Mouse (Mus musculus) hindbrain, embryonic 12.5 days (tissue): ENCODE measurements at regions not wholly inside any gene's neighbourhood (a gene's known extent, or its start where the extent isn't known, plus 50 kb on each side); places are given as distances from the start of the nearest gene placed in this dataset.

Experiments used
- ATAC-seq: fragments of 200-750 bp; cut with Nextera tagmentation; 2 replicates; pipeline ENCODE4 v1.8.0; 2017; ENCODE audit warnings: moderate TSS enrichment; ENCODE audit not compliant: low FRiP score
- H3K27ac ChIP-seq: fragments of 300-500 bp; sonication (generic); 2 replicates; pipeline ENCODE4 v1.5.1; 2016; ENCODE audit warnings: mild to moderate bottlenecking
- H3K27me3 ChIP-seq: fragments of 300-500 bp; sonication (generic); 2 replicates; pipeline ENCODE4 v1.6.1; 2016; ENCODE audit warnings: mild to moderate bottlenecking
- H3K36me3 ChIP-seq: fragments of 300-500 bp; sonication (generic); 2 replicates; pipeline ENCODE4 v1.6.1; 2016; ENCODE audit warnings: mild to moderate bottlenecking
- H3K4me1 ChIP-seq: fragments of 300-500 bp; sonication (generic); 2 replicates; pipeline ENCODE4 v1.6.1; 2016
- H3K4me2 ChIP-seq: fragments of 300-500 bp; sonication (generic); replicated peaks from 2 replicates; pipeline ENCODE4 v1.6.1; 2016; ENCODE audit warnings: mild to moderate bottlenecking
- H3K4me3 ChIP-seq: fragments of 300-500 bp; sonication (generic); 2 replicates; pipeline ENCODE4 v1.5.1; 2016; ENCODE audit warnings: mild to moderate bottlenecking
- H3K9ac ChIP-seq: fragments of 300-500 bp; sonication (generic); 2 replicates; pipeline ENCODE4 v1.6.1; 2016; ENCODE audit warnings: mild to moderate bottlenecking, moderate library complexity
- H3K9me3 ChIP-seq: fragments of 300-500 bp; sonication (generic); replicated peaks from 2 replicates; pipeline ENCODE4 v1.6.1; 2016; ENCODE audit warnings: mild to moderate bottlenecking
- WGBS: fragments of 180-500 bp; shearing (Covaris S2); methylation state at CpG from one replicate; pipeline ENCODE4 v1.1.7; 2016; 5-methylcytosine and 5-hydroxymethylcytosine counted together

- Histone ChIP-seq H3K4me2 (no peak overlapping the region), H3K9ac (no peak overlapping the region), H3K36me3 (no peaks in the 10 kb centered on the region), H3K9me3 (no peaks in the 10 kb centered on the region), H3K27ac (no peak overlapping the region), H3K4me1 (no peaks in the 10 kb centered on the region), H3K27me3 (no peaks in the 10 kb centered on the region), H3K4me3 (no peak overlapping the region)
- no peak for ATAC-seq
- WGBS = 87% methylated on average over 2 of the region's 2 CpGs
Measured at GRCm38 (mm10) chr3:61849317-61849716, 483.6 kb upstream of the B430305J03Rik start.

GRCm38 (mm10) chr3:61846703-61847102, 481.0 kb upstream of the B430305J03Rik start:
- Histone ChIP-seq H3K9ac (no peak overlapping the region), H3K27me3 (no peaks in the 10 kb centered on the region), H3K4me3 (no peak overlapping the region), H3K4me2 (no peak overlapping the region), H3K4me1 (no peaks in the 10 kb centered on the region), H3K27ac (no peak overlapping the region), H3K9me3 (no peaks in the 10 kb centered on the region), H3K36me3 (no peaks in the 10 kb centered on the region)
- ATAC-seq = peak; percentile 52; the same call in 1 of the 2 replicates
- 66% methylated on average over 3 of the region's 3 CpGs for WGBS

GRCm38 (mm10) chr3:61839355-61840009, 473.7 kb upstream of the B430305J03Rik start:
- Histone ChIP-seq H3K4me3 (no peak overlapping the region), H3K27me3 (no peaks in the 10 kb centered on the region), H3K4me1 (no peaks in the 10 kb centered on the region), H3K9ac (no peak overlapping the region), H3K27ac (no peak overlapping the region), H3K4me2 (no peak overlapping the region), H3K9me3 (no peaks in the 10 kb centered on the region), H3K36me3 (no peaks in the 10 kb centered on the region)
- 60% methylated on average over 3 of the region's 3 CpGs for WGBS
- ATAC-seq = peak; percentile 40; the same call in 1 of the 2 replicates

- no peak for ATAC-seq
- Histone ChIP-seq H3K27me3 (no peaks in the 10 kb centered on the region), H3K4me1 (no peaks in the 10 kb centered on the region), H3K4me2 (no peak overlapping the region), H3K9me3 (no peaks in the 10 kb centered on the region), H3K9ac (no peak overlapping the region), H3K4me3 (no peak overlapping the region), H3K27ac (no peak overlapping the region), H3K36me3 (no peaks in the 10 kb centered on the region)
Measured at GRCm38 (mm10) chr3:61816807-61817206, 451.1 kb upstream of the B430305J03Rik start.

- H3K9ac ChIP-seq = no peak overlapping the region
- no peak for ATAC-seq
- WGBS = 68% methylated on average over 2 of the region's 2 CpGs
- no peak overlapping the region for H3K27ac ChIP-seq
- H3K27me3 ChIP-seq = no peaks in the 10 kb centered on the region
- no peaks in the 10 kb centered on the region for H3K36me3 ChIP-seq
- H3K4me2 ChIP-seq = no peak overlapping the region
- H3K9me3 ChIP-seq = no peaks in the 10 kb centered on the region
- no peak overlapping the region for H3K4me3 ChIP-seq
- no peaks in the 10 kb centered on the region for H3K4me1 ChIP-seq
Measured at GRCm38 (mm10) chr3:61796021-61796420, 430.3 kb upstream of the B430305J03Rik start.

GRCm38 (mm10) chr3:61790674-61791073, 424.9 kb upstream of the B430305J03Rik start:
- H3K9ac ChIP-seq = no peak overlapping the region
- 71% methylated on average over 4 of the region's 4 CpGs for WGBS
- no peaks in the 10 kb centered on the region for H3K36me3 ChIP-seq
- H3K4me1 ChIP-seq = no peaks in the 10 kb centered on the region
- H3K9me3 ChIP-seq = no peaks in the 10 kb centered on the region
- H3K27me3 ChIP-seq = no peaks in the 10 kb centered on the region
- no peak overlapping the region for H3K4me3 ChIP-seq
- no peak overlapping the region for H3K27ac ChIP-seq
- no peak for ATAC-seq
- no peak overlapping the region for H3K4me2 ChIP-seq
